Mouse (Mus musculus): Measurements from ENCODE around the gene Gnptg.

DNA sequence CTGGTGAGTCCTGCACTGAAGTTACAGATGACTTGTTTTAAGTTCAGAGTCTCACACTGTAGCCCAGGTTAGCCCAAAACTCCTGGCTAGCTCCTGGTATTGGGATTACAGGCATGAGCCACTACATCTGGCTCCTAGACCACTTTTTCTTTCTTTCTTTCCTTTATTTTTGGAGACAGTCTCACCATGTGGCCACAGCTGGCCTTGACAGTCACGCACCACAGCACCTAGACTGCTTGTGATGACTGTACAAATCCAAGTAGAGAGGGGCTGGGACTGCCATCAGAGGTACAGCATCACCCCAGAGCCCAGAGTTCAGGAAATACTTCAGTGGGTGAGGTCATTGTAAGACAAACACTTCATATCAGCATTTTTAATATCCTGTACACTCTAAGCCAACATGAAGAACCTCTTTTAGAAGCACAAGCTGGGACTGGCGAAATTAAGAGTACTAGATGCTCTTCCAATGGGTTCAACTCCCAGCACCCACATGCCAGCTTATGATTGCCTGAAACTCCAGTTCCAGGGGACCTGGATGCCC lies 30.9 kb upstream of the Gnptg start:
- TF ChIP-seq CTCF (conservative IDR thresholded peaks at IDR 0.05; ENCODE audit: insufficient read depth, insufficient read length, low read depth, low read length) = no peak
- TF ChIP-seq POLR2A (IDR thresholded peaks at IDR 0.05; ENCODE audit: low read depth, low read length) = no peak
